In the genomic region with DNA sequence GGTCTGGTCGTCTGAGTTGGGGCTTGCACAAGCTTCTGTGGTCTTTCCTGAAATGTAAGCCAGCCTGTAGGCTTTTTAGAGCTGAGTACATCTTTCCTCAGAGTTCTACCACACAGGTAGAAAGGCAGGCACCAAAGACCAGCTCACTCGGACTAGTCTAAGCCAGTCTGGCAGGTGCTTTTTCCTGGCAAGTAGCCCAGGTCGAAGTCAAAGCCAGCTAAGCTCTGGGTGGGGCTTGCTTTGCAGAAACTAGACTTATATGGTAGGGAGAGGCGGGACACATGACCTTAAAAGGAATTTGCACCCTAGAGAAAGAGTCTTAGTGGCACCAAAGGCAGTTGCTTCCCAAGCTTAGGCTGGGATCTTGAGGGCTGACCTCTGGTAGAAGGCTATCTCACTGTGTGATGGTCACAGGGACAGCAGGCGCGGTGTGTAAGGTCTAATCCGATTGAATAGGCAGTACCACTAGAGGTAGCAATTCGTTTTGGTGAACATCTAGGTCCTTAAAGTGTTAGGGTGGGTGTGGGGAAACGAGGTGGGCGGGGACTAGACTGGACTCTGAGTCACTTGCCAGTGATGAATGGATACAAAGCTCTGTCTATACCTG, we compare ENCODE assay signal across 10 mouse cellular contexts. TPM values are rescaled to one million over a fixed set of nuclear protein-coding genes. Genes with fewer than 3 reads are reported as not detected.
DNase-seq lines count a peak whose midpoint lies in the region; ATAC-seq and TF ChIP-seq lines count a peak whose summit lies in the region.
"Not testable (repeated sequence)": the region's sequence is repeated elsewhere in the genome, so short reads cannot be mapped to it uniquely, and the experiment has no call there.
"Had no signal": no experiment of that assay in that cellular context is flagged by ENCODE, and none has a peak within 500 bp of the region (broad histone marks: within the 10 kb centered on the region; RNA-seq: fewer than 3 reads in every experiment).

No protein-coding gene starts in this region.

- H3K4me2 ChIP-seq in CH12.LX (ENCODE audit: insufficient read depth, low read depth, poor library complexity, severe bottlenecking), result peak overlapping the region; percentile 77; the same call in 1 of the 2 replicates
- H3K4me2 ChIP-seq in embryonic facial prominence, embryonic 12.5 days (replicated peaks), result peak overlapping the region; percentile 26
- H3K4me2 ChIP-seq in limb, embryonic 12.5 days, result peak overlapping the region; percentile 33

- TF ChIP-seq EP300 in CH12.LX (IDR thresholded peaks at IDR 0.05; ENCODE audit: low read length), result not testable (repeated sequence)

- dilution Hi-C loops in CH12.LX (cut with MboI; ENCODE audit: extremely low pct_ligation_motif_present, extremely low pct_unique_long_range_greater_than_20kb, low sequenced_read_pairs), result not testable (repeated sequence)

- H3K9me3 ChIP-seq in CH12.LX (replicated peaks; ENCODE audit: low read length); embryonic facial prominence, embryonic 12.5 days; limb, embryonic 12.5 days: not testable (repeated sequence)

- in situ Hi-C loops in CH12.LX (cut with MboI; ENCODE audit: low pct_ligation_motif_present, low pct_unique_long_range_greater_than_20kb, low sequenced_read_pairs), result not testable (repeated sequence)

- WGBS in embryonic facial prominence, embryonic 12.5 days, result 33% methylated on average over 8 of the region's 10 CpGs
- 27% methylated on average over 8 of the region's 10 CpGs for WGBS in limb, embryonic 12.5 days
- 13% methylated on average over 8 of the region's 10 CpGs for WGBS in small intestine, adult 2 months

- peaks cover 4 to 16% of the 10 kb centered on the region in 2 experiments for H3K4me1 ChIP-seq in CH12.LX (ENCODE audit: control insufficient read depth in 1 of 2, insufficient read depth in 2 of 2)
- H3K4me1 ChIP-seq in embryonic facial prominence, embryonic 12.5 days; limb, embryonic 12.5 days (replicated peaks); small intestine, adult 2 months (ENCODE audit: control insufficient read depth, insufficient read depth, insufficient read length, low read length): not testable (repeated sequence)

- H3K36me3 ChIP-seq in CH12.LX (replicated peaks in 1 of 2; ENCODE audit: control insufficient read depth in 1 of 2, insufficient read depth in 1 of 2, low read length in 1 of 2); embryonic facial prominence, embryonic 12.5 days; limb, embryonic 12.5 days; small intestine, adult 2 months (ENCODE audit: control insufficient read depth, insufficient read depth, low read length): not testable (repeated sequence)

- DNase-seq in CH12.LX (ENCODE audit: extremely low read depth), result peak; percentile 29
- peak; percentile 19 for DNase-seq in brain, adult 2 months (ENCODE audit: low read depth, low spot score)
- DNase-seq in heart, adult 11 months, result peak; percentile 93
- peak; percentile 50 for DNase-seq in lung, postnatal 36 days

- ATAC-seq in embryonic facial prominence, embryonic 12.5 days (ENCODE audit: insufficient number of reproducible peaks, insufficient read depth, low FRiP score, low TSS enrichment), result peak; percentile 70; the same call in 1 of the 2 replicates
- peak; percentile 51 for ATAC-seq in inflammation-experienced regulatory T-cells, adult 6 months
- peak; percentile 70 for ATAC-seq in limb, embryonic 12.5 days (ENCODE audit: insufficient number of reproducible peaks, insufficient read depth, low FRiP score, low TSS enrichment, low read depth)

- TF ChIP-seq RAD21 in CH12.LX (IDR thresholded peaks at IDR 0.05; ENCODE audit: low read depth, low read length), result not testable (repeated sequence)

- not testable (repeated sequence) for H3K27ac ChIP-seq in CH12.LX (ENCODE audit: insufficient read depth, low read depth); embryonic facial prominence, embryonic 12.5 days; limb, embryonic 12.5 days
- peak overlapping the region; percentile 77 for H3K27ac ChIP-seq in small intestine, adult 2 months (ENCODE audit: insufficient read depth, low read depth, low read length)

- TF ChIP-seq POLR2A in CH12.LX (IDR thresholded peaks at IDR 0.05; ENCODE audit: low read depth, low read length); small intestine, adult 2 months (IDR thresholded peaks at IDR 0.05; ENCODE audit: low read depth, low read length): not testable (repeated sequence)

- not testable (repeated sequence) for H3K9ac ChIP-seq in CH12.LX (ENCODE audit: insufficient read depth, low read depth); embryonic facial prominence, embryonic 12.5 days; limb, embryonic 12.5 days (replicated peaks)

- H3K4me3 ChIP-seq in CH12.LX (replicated peaks in 1 of 3; ENCODE audit: low read depth in 2 of 3, low read length in 2 of 3, poor library complexity in 1 of 3); embryonic facial prominence, embryonic 12.5 days; limb, embryonic 12.5 days (replicated peaks); small intestine, adult 2 months (ENCODE audit: low read depth, low read length): not testable (repeated sequence)

- not testable (repeated sequence) for TF ChIP-seq CTCF in CH12.LX (conservative IDR thresholded peaks at IDR 0.05 in 1 of 2, IDR thresholded peaks at IDR 0.05 in 1 of 2; ENCODE audit: low read depth in 2 of 2, low read length in 2 of 2); small intestine, adult 2 months (IDR thresholded peaks at IDR 0.05; ENCODE audit: extremely low read depth, insufficient read length, insufficient replicate concordance, low read depth, low read length)

- not testable (repeated sequence) for H3K27me3 ChIP-seq in CH12.LX (replicated peaks); embryonic facial prominence, embryonic 12.5 days; small intestine, adult 2 months (ENCODE audit: control insufficient read depth, insufficient read depth, low read length)
- peaks cover 13% of the 10 kb centered on the region for H3K27me3 ChIP-seq in limb, embryonic 12.5 days

- not testable (repeated sequence) for H3K79me2 ChIP-seq in CH12.LX (replicated peaks; ENCODE audit: control insufficient read depth, extremely low read depth, insufficient read depth, poor library complexity, severe bottlenecking)

RNA-seq across cellular contexts. Expression of a gene that starts 0.6 kb away (rescaled TPM):
- total RNA-seq in CH12.LX (2012; rRNA removed), result 3.4 and 4.0 TPM in 2 replicates
- total RNA-seq in CH12.LX (2014; rRNA removed), result 7.4 and 7.7 TPM in 2 replicates
- 7.2 and 7.5 TPM in 2 replicates for polyA plus RNA-seq in CH12.LX (2012; ENCODE audit: insufficient read length, low read depth)
- 4.3 and 4.4 TPM in 2 replicates for polyA plus RNA-seq in embryonic facial prominence, embryonic 12.5 days (2016; fragmentation: Nextera tagmentation; extraction: Ambion mirVana)
- polyA plus RNA-seq in inflammation-experienced regulatory T-cells, adult 6 months (2017; shearing (Covaris generic)), result 1 to 10 TPM; 1.8 to 3.9 (median 3.3) TPM
- polyA plus RNA-seq in limb, embryonic 12.5 days (2016; fragmentation: Nextera tagmentation; extraction: Ambion mirVana), result 4.3 and 5.1 TPM in 2 replicates
- polyA plus RNA-seq in small intestine, adult 2 months (2012; rRNA removed), result 11.1 and 47.4 TPM in 2 replicates

RNA-seq across cellular contexts. Expression of a gene that starts 16.3 kb away (rescaled TPM):
- not detected in 2 replicates for total RNA-seq in CH12.LX (2012; rRNA removed)
- total RNA-seq in CH12.LX (2014; rRNA removed), result not detected in 2 replicates
- not detected in 2 replicates for polyA plus RNA-seq in CH12.LX (2012; ENCODE audit: insufficient read length, low read depth)
- not detected in 2 replicates for polyA plus RNA-seq in embryonic facial prominence, embryonic 12.5 days (2016; fragmentation: Nextera tagmentation; extraction: Ambion mirVana)
- polyA plus RNA-seq in inflammation-experienced regulatory T-cells, adult 6 months (2017; shearing (Covaris generic)), result not detected
- not detected in 2 replicates for polyA plus RNA-seq in limb, embryonic 12.5 days (2016; fragmentation: Nextera tagmentation; extraction: Ambion mirVana)
- polyA plus RNA-seq in small intestine, adult 2 months (2012; rRNA removed), result not detected in 2 replicates
- total RNA-seq: heart, adult 8-10 months; left cerebral cortex, adult 2 months had no signal

RNA-seq across cellular contexts. Expression of a gene that starts 34.1 kb away (rescaled TPM):
- total RNA-seq in CH12.LX (2012; rRNA removed) (not detected in 2 replicates), CH12.LX (2014; rRNA removed) (not detected in 2 replicates)
- polyA plus RNA-seq in CH12.LX (2012; ENCODE audit: insufficient read length, low read depth), result not detected in 2 replicates
- 0.42 TPM in 1 of 2 replicates, not detected in the other for polyA plus RNA-seq in embryonic facial prominence, embryonic 12.5 days (2016; fragmentation: Nextera tagmentation; extraction: Ambion mirVana)
- not detected for polyA plus RNA-seq in inflammation-experienced regulatory T-cells, adult 6 months (2017; shearing (Covaris generic))
- polyA plus RNA-seq in limb, embryonic 12.5 days (2016; fragmentation: Nextera tagmentation; extraction: Ambion mirVana), result 0.18 and 0.20 TPM in 2 replicates
- polyA plus RNA-seq in small intestine, adult 2 months (2012; rRNA removed), result 2.1 and 2.4 TPM in 2 replicates

Comparison
In these comparisons a context has a peak if more than half of its experiments do, and no peak if none do; other contexts are left out.
1. DNase-seq: peak in every context shown above with its lines; median percentile 93 in heart, adult 11 months; 50 in lung, postnatal 36 days; 29 in CH12.LX; 19 in brain, adult 2 months.
2. H3K4me2 ChIP-seq: peak in every context shown above with its lines; median percentile 77 in CH12.LX; 33 in limb, embryonic 12.5 days; 26 in embryonic facial prominence, embryonic 12.5 days.